Mouse (Mus musculus): ENCODE data around the gene Oprd1. TPM values are rescaled to one million over a fixed set of nuclear protein-coding genes. Genes with fewer than 3 reads are reported as not detected.

Gene Oprd1
- polyA plus RNA-seq, 1 experiment from 2014 or later = 0.02 TPM

- Histone ChIP-seq H3K4me3 (ENCODE audit: low read depth, low read length) (no peak overlapping the region), H3K9ac (ENCODE audit: low read depth, low read length) (no peak overlapping the region), H3K9me3 (replicated peaks; ENCODE audit: control insufficient read depth, low read length) (no peaks in the 10 kb centered on the region), H3K27me3 (ENCODE audit: control insufficient read depth, insufficient read depth, low read depth, low read length) (no peaks in the 10 kb centered on the region), H3K36me3 (ENCODE audit: control insufficient read depth, insufficient read depth) (no peaks in the 10 kb centered on the region), H3K4me1 (ENCODE audit: control insufficient read depth, low read depth, low read length) (peaks cover 40% of the 10 kb centered on the region), H3K27ac (ENCODE audit: low read length) (no peak overlapping the region), H3K4me2 (ENCODE audit: low read depth, low read length) (no peak overlapping the region)
- 60% methylated on average over 4 of the region's 4 CpGs for WGBS (ENCODE audit: insufficient replicate concordance)
- ATAC-seq (ENCODE audit: low read depth) = no peak
These were observed 63.7 kb downstream of the Oprd1 start for GRCm38 (mm10) chr4:132080492-132080983.

DNA sequence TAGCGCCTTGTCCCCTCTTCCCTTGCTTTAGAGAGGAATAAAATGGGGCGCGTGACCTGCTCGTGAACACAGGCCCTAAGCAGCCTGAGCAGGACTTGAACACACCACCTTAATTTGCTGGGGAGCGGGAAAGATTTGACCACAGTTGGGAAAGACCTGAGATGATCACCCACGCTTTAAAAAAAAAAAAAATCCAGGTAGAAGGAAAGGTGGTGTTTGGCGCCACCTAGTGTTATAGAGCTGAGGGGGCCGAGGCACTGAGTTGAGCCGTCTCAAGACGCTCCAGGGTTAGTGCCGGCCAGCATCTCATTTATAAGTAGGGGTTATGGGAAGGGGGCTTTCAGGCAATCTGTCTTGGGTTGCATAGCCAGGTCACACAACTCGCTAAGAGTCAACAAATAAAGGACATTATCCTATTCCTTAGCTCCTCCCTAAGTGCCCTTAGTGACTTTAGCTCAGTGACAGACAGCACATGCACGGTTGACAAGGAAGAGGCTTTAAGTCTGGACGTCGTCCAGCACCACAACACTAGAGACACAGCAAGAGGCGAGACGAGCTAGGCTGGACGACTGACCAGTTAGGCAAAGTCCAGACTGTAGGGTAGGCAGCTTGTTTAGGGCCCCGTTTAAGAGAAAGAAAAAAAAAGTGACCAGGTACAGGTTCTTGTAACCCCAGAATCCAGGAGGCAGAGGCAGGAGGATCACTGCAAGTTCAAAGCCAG is 64.6 kb downstream of the Oprd1 start:
- H3K4me1 ChIP-seq (ENCODE audit: control insufficient read depth, low read depth, low read length) = peaks cover 42% of the 10 kb centered on the region
- no peaks in the 10 kb centered on the region for H3K9me3 ChIP-seq (replicated peaks; ENCODE audit: control insufficient read depth, low read length)
- H3K4me2 ChIP-seq (ENCODE audit: low read depth, low read length) = peak overlapping the region; percentile 49
- H3K9ac ChIP-seq (ENCODE audit: low read depth, low read length) = 0 out of 2 replicates have a peak overlapping the region, but pooled peaks have one; percentile 27
- H3K27ac ChIP-seq (ENCODE audit: low read length) = peak overlapping the region; percentile 100
- 13% methylated on average over 19 of the region's 19 CpGs for WGBS (ENCODE audit: insufficient replicate concordance)
- H3K4me3 ChIP-seq (ENCODE audit: low read depth, low read length) = no peak overlapping the region
- no peaks in the 10 kb centered on the region for H3K36me3 ChIP-seq (ENCODE audit: control insufficient read depth, insufficient read depth)
- no peaks in the 10 kb centered on the region for H3K27me3 ChIP-seq (ENCODE audit: control insufficient read depth, insufficient read depth, low read depth, low read length)
- no peak for ATAC-seq (ENCODE audit: low read depth)

DNA sequence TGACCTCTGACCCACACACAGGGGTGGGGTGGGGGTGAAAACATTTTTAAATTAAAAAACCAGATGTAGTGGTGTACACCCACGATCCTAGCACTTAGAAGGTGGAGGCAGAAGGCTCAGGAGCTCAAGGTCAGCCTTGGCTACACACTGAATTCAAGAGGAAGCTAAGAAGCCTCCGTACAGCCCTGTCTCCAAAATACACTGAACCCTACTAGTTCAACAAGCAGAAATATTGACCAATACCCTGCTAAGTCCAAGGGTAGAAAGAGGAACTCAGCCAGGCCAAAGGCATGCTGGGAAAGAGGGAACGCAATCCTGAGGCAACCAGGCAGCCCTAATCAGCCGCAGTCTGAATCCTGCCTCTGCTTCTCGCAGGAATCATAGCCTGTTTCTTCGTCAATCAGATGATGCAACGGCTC is 66.0 kb downstream of the Oprd1 start:
- Histone ChIP-seq H3K4me1 (ENCODE audit: control insufficient read depth, low read depth, low read length) (peaks cover 42% of the 10 kb centered on the region), H3K4me3 (ENCODE audit: low read depth, low read length) (peak overlapping the region; percentile 21; the same call in 1 of the 2 replicates), H3K9me3 (replicated peaks; ENCODE audit: control insufficient read depth, low read length) (no peaks in the 10 kb centered on the region), H3K27me3 (ENCODE audit: control insufficient read depth, insufficient read depth, low read depth, low read length) (no peaks in the 10 kb centered on the region), H3K4me2 (ENCODE audit: low read depth, low read length) (peak overlapping the region; percentile 78), H3K9ac (ENCODE audit: low read depth, low read length) (peak overlapping the region; percentile 59), H3K36me3 (ENCODE audit: control insufficient read depth, insufficient read depth) (no peaks in the 10 kb centered on the region), H3K27ac (ENCODE audit: low read length) (peak overlapping the region; percentile 100)
- ATAC-seq (ENCODE audit: low read depth) = no peak
- 9% methylated on average over 7 of the region's 7 CpGs for WGBS (ENCODE audit: insufficient replicate concordance)

DNA sequence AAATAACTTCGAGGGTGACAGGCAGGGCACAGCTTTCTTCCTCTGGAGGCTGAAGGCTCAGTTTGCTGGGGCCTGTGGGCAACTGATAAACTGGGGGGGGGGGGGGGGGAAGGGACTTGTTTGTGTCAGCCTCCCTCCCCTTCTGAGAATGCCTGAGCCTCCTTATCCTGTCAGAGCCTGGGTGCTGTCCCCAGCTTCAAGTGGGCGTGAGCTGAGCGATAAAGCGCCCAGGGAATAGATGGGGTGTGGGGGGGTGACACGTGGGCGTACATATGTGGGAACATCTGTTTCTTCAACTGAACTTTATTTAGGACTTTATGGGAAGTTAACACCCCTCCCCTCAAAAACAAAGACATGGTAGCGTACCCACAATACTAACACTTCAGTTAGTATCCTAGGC is 66.8 kb downstream of the Oprd1 start:
- Histone ChIP-seq H3K4me3 (ENCODE audit: low read depth, low read length) (peak overlapping the region; percentile 55), H3K27ac (ENCODE audit: low read length) (peak overlapping the region; percentile 100), H3K9me3 (replicated peaks; ENCODE audit: control insufficient read depth, low read length) (no peaks in the 10 kb centered on the region), H3K4me2 (ENCODE audit: low read depth, low read length) (peak overlapping the region; percentile 78), H3K27me3 (ENCODE audit: control insufficient read depth, insufficient read depth, low read depth, low read length) (no peaks in the 10 kb centered on the region), H3K4me1 (ENCODE audit: control insufficient read depth, low read depth, low read length) (peaks cover 51% of the 10 kb centered on the region), H3K36me3 (ENCODE audit: control insufficient read depth, insufficient read depth) (peaks cover 5% of the 10 kb centered on the region; the same call in 1 of the 2 replicates), H3K9ac (ENCODE audit: low read depth, low read length) (peak overlapping the region; percentile 82)
- 4% methylated on average over 7 of the region's 7 CpGs for WGBS (ENCODE audit: insufficient replicate concordance)
- peak; percentile 59 for ATAC-seq (ENCODE audit: low read depth)

GRCm38 (mm10) chr4:132076480-132077405 is 67.5 kb downstream of the Oprd1 start:
- WGBS (ENCODE audit: insufficient replicate concordance) = 6% methylated on average over 20 of the region's 20 CpGs
- H3K4me2 ChIP-seq (ENCODE audit: low read depth, low read length) = peak overlapping the region; percentile 78
- H3K4me1 ChIP-seq (ENCODE audit: control insufficient read depth, low read depth, low read length) = peaks cover 58% of the 10 kb centered on the region
- no peaks in the 10 kb centered on the region for H3K9me3 ChIP-seq (replicated peaks; ENCODE audit: control insufficient read depth, low read length)
- peak overlapping the region; percentile 100 for H3K27ac ChIP-seq (ENCODE audit: low read length)
- peak overlapping the region; percentile 82 for H3K9ac ChIP-seq (ENCODE audit: low read depth, low read length)
- H3K27me3 ChIP-seq (ENCODE audit: control insufficient read depth, insufficient read depth, low read depth, low read length) = no peaks in the 10 kb centered on the region
- H3K4me3 ChIP-seq (ENCODE audit: low read depth, low read length) = peak overlapping the region; percentile 87
- ATAC-seq (ENCODE audit: low read depth) = peak; percentile 63
- H3K36me3 ChIP-seq (ENCODE audit: control insufficient read depth, insufficient read depth) = peaks cover 11% of the 10 kb centered on the region

DNA sequence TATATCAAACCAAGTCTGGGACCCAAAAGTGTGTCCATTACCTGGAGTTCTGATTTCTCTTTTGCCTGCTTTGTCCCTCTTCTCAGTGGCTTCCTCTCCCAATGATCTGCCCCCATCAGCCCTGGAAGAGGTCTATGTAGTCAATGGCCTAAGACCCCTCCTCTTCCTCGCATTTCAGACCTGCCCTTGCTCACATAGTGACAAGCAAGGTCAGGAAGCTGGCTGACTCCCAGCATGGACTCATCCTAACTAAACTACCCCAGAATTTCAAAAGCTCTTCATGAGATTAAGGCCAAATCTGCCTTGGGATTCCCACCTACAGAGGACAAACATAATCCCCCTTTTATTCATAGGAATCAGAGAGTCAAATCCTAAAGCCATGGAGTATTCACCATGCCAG is 68.5 kb downstream of the Oprd1 start:
- H3K4me1 ChIP-seq (ENCODE audit: control insufficient read depth, low read depth, low read length) = peaks cover 67% of the 10 kb centered on the region
- H3K9ac ChIP-seq (ENCODE audit: low read depth, low read length) = peak overlapping the region; percentile 63
- no peaks in the 10 kb centered on the region for H3K27me3 ChIP-seq (ENCODE audit: control insufficient read depth, insufficient read depth, low read depth, low read length)
- H3K36me3 ChIP-seq (ENCODE audit: control insufficient read depth, insufficient read depth) = peaks cover 21% of the 10 kb centered on the region
- WGBS (ENCODE audit: insufficient replicate concordance) = 39% methylated on average over 1 of the region's 1 CpGs
- peak overlapping the region; percentile 87 for H3K4me3 ChIP-seq (ENCODE audit: low read depth, low read length)
- peak overlapping the region; percentile 78 for H3K4me2 ChIP-seq (ENCODE audit: low read depth, low read length)
- no peak for ATAC-seq (ENCODE audit: low read depth)
- H3K9me3 ChIP-seq (replicated peaks; ENCODE audit: control insufficient read depth, low read length) = no peaks in the 10 kb centered on the region
- H3K27ac ChIP-seq (ENCODE audit: low read length) = peak overlapping the region; percentile 100

GRCm38 (mm10) chr4:132074933-132075769 is 69.1 kb downstream of the Oprd1 start, which contains the start of gene Epb41:
Epb41 (minus strand) TSS chr4:132075321.
- ATAC-seq (ENCODE audit: low read depth) = peak; percentile 83
- WGBS (ENCODE audit: insufficient replicate concordance) = under 1% methylated on average over 47 of the region's 47 CpGs
- Histone ChIP-seq H3K9me3 (replicated peaks; ENCODE audit: control insufficient read depth, low read length) (no peaks in the 10 kb centered on the region), H3K9ac (ENCODE audit: low read depth, low read length) (peak within 1 kb of the TSS; percentile 96), H3K4me1 (ENCODE audit: control insufficient read depth, low read depth, low read length) (peaks cover 73% of the 10 kb centered on the region), H3K36me3 (ENCODE audit: control insufficient read depth, insufficient read depth) (peaks cover 27% of the 10 kb centered on the region), H3K27me3 (ENCODE audit: control insufficient read depth, insufficient read depth, low read depth, low read length) (no peaks in the 10 kb centered on the region), H3K4me3 (ENCODE audit: low read depth, low read length) (peak within 1 kb of the TSS; percentile 87), H3K27ac (ENCODE audit: low read length) (peak within 1 kb of the TSS; percentile 100), H3K4me2 (ENCODE audit: low read depth, low read length) (peak within 1 kb of the TSS; percentile 78)
